Mouse (Mus musculus) E14TG2a.4 (cell line): Measurements from ENCODE around the gene Farsa.

ENCODE experiments used
- CTCF ChIP-seq: conservative IDR thresholded peaks from 2 replicates; pipeline ENCODE4 v1.5.1; 2014; ENCODE audit warnings: low read length
- POU5F1 ChIP-seq: IDR thresholded peaks from 2 replicates; pipeline ENCODE4 v1.6.1; 2014; ENCODE audit warnings: low read length, borderline replicate concordance

GRCm38 (mm10) chr8:84813059-84813458, 43.7 kb upstream of the Farsa start:
- TF ChIP-seq CTCF, result peak; percentile 74
- no peak for TF ChIP-seq POU5F1
